Mouse (Mus musculus) lung, postnatal 14 days (tissue): Measurements from ENCODE around the gene Dcps.

Experiments
- DNase-seq: peaks from one replicate; pipeline ENCODE4 v3.0.0; 2021

Dcps gene

DNA sequence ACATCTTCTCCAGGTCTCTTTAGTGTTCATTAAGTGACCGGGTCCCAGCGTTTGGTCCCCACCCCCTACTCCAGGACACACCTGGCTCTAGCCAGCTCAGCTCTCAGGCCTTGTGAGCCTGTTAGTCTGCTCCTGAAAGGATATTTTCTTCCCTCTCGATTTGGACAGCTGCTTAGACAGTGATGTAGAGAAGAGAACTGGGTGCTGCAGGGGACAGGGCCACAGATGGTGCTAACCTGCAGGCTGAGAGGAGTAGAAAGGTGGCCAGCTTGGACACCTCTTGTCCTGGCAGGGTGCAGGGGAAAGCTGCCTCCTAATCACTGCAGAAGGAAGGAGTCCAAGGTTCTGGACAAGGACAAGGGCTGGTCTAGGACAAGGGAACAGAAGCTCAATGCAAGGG, 67.8 kb downstream of the Dcps start:
- no peak for DNase-seq

DNA sequence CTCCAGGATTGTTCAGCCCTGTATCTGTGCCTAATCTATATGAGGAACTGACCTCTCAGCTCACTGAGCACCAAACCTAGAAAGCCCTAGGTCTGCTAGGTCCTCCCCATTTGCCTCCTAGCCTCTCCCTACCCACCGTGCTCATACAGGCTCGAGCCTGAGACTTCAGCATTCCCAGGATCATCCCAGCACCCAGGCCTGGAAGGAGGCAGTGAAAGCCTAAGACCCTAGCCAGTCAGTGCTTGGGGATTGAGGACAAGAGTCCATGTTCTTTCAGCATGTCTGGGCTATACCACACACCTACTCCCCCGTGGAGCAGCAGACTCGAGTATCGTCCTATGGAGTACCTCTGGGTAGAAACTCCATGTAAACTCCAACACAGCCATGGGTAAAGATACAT, 68.5 kb downstream of the Dcps start:
- DNase-seq = no peak

DNA sequence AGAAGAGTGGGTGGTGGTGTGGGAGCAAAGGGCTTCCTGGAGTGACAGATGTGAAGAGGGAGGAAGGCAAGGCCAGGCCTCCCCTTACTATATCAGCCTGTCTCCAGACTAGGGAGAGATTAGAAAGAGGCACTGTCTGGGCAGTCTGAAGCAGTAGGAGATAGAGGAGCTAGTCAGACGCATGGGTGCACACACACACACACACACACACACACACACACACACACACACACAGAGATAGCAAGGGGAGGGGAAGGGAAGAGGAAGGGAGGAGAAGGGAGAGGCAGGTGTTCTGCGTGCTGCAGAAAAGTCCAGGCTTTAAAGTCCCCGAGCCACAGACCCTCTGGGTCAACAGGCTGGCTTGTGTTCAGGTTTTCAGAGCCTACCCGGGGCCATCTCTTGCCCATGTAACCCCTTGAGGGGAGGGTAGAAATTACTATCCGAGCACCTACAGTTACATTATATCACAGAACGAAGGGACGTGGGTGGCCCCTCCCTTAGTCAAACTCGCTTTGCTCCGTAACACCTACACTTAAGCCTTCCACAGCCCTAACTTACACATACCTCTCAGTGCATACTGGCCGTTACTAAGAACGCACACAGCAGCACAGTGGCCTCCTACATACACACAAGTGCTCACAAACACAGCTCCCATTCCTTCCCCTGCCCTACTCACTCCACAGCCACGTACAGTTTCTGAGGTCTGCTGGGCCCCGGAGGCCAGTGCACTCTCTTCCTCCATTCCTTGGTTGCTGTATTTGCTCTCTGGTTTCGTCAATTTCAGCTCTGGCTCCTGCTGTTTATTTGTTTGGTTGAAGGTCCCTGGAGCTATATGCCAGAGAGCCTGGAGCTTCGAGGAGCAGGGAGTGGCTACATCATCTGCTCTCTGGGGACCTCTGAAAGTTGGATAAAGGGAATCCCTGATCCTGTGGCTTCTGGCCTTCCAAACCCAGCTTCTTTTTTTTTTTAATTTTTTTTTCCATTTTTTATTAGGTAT, 69.7 kb downstream of the Dcps start:
- DNase-seq = no peak

DNA sequence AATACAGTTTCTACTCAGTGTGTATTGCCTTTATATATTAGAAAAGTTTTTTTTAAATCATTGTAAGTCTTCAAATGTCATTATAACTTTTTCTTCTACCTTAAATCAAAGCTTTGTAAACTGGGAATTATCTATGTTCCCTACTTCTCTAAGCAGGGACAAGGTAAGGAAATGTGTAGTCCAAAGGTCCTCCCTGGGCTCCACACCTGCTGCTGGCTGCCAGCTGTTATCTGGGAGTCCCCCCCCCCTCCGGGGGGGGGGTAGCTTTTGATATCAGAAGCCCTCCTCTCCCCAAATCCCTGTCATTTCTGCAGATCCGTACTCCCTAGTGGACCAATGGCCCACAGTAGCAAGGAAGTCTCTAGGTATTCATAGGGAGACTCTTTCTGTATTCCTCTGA, 70.4 kb downstream of the Dcps start:
- no peak for DNase-seq

DNA sequence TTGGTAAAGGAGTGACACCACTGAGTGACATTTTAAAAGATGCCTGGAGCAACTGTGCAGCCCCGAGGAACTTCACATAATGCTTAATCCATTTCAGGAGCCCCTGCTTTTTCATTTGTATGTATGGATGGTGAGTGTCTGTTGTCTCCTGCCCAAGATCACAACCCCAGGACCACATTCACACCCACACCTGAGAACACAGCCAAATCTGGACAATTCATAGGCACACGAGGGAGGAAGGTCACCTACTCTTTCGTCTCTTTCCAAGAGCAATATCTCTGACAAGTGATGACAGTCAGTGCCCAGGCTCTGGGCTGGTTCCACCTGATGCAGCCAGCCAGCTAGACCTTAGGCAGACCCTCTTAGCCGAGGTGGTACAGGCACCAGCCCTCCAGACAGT, 71.2 kb downstream of the Dcps start:
- DNase-seq = no peak

DNA sequence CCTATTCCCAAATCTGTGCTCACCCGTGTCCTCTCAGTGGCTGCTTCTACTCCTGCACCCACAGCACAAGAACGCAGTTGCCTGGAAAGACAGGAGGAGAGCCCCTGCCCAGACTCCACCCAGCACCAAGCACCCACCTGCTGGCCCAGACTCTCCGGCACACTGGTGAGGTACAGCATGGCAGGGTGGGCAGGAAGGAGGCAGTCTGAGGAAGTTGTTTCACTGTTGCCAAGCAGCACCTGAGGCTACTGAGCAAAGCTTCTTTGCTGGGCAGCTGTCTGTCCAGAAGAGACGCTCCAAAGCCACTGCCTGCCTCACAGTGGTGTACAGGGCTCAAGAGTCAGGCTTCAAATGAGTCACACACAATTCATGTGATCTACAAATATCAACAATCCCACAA, 77.1 kb downstream of the Dcps start:
- no peak for DNase-seq

DNA sequence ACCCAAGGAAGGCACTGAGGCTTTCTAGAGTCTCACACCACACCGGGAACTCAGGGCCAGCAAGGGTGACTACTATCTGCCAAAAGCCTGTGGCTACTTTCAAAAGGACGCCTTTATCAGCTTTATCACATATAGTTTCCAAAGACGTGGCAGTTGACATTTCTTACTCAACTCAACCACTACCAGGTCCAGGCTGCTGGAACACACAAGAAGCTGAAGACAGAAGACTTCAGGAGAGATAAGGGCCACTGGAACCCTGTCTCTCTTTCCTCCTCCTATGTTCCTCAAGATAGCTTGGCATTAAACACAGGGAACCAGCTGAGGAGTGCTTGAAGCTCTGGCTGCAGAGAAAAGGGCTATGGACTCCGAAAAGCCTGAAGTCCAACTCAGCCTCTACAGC, 78.0 kb downstream of the Dcps start:
- no peak for DNase-seq

DNA sequence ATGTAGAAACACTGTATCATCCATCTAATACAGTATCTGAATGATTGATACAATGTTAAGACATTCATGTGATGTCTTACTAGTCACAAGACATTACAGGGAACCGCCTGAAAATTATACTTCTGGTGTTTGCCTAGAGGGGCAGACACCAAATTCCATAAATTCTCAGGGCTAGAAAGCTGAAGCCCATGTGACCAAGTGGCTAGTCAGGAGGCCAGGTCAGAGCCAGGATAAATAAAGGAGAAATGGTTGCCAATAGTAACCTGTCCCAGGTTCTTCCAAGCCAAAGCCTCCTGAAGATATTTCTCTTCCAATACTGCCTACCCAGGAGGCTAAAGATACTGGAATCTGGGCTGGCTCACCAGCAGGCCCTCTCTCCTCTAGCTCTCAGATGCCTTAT, 80.1 kb downstream of the Dcps start:
- DNase-seq = no peak

DNA sequence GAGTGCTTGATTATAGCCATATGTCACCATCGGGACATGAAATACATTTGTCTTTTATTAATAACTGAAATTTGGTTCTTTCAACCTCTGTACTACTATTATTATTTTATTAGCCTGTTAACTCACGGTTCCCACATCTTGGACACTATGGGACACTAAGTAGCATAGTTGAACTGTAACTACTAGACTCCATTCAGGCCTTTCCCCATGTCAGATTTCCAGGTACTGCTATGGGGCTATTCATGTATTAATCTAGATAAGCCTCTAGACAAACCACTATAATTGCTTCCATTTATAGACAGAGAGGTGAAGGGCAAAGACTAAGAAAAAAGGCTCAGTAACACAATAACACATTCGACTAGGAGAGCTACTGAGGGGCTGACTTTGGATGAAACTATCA, 82.5 kb downstream of the Dcps start:
- DNase-seq = no peak

DNA sequence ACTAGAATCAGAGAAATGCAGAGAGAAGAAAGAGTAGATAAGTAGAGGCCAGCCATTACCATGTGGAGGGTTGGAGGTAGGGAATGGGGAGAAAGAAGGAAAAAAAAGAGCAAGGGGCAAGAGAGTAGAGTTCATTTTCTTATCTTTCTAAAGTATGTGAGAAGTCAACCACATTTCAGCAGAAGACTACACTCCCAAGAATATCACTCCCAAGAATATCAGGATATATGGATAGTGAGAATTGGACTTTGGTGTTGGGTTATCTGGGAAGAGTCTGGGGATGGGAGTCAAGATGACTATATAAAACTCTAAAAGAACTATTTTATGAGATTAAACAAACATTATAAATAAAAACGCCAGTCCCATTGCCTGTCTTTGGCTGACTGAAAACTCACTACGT, 83.0 kb downstream of the Dcps start:
- DNase-seq = no peak
